Mouse (Mus musculus) embryonic facial prominence, embryonic 12.5 days (tissue): ENCODE data around the gene Fam25c. TPM values are rescaled to one million over a fixed set of nuclear protein-coding genes. Genes with fewer than 3 reads are reported as not detected.

Experiments
- ATAC-seq: fragments of 200-750 bp; cut with Nextera tagmentation; 2 replicates; pipeline ENCODE4 v1.8.0; 2017; ENCODE audit not compliant: insufficient number of reproducible peaks, insufficient read depth, low FRiP score, low TSS enrichment
- H3K27ac ChIP-seq: fragments of 300-500 bp; sonication (generic); 2 replicates; pipeline ENCODE4 v1.5.1; 2016; ENCODE audit warnings: mild to moderate bottlenecking
- H3K27me3 ChIP-seq: fragments of 300-500 bp; sonication (generic); 2 replicates; pipeline ENCODE4 v1.6.1; 2016; ENCODE audit warnings: mild to moderate bottlenecking, moderate library complexity
- H3K36me3 ChIP-seq: fragments of 300-500 bp; sonication (generic); 2 replicates; pipeline ENCODE4 v1.6.1; 2016; ENCODE audit warnings: mild to moderate bottlenecking
- H3K4me1 ChIP-seq: fragments of 300-500 bp; sonication (generic); 2 replicates; pipeline ENCODE4 v1.6.1; 2016
- H3K4me2 ChIP-seq: fragments of 300-500 bp; sonication (generic); replicated peaks from 2 replicates; pipeline ENCODE4 v1.6.1; 2016; ENCODE audit warnings: mild to moderate bottlenecking, moderate library complexity
- H3K4me3 ChIP-seq: fragments of 300-500 bp; sonication (generic); 2 replicates; pipeline ENCODE4 v1.5.1; 2016; ENCODE audit warnings: mild to moderate bottlenecking
- H3K9ac ChIP-seq: fragments of 300-500 bp; sonication (generic); 2 replicates; pipeline ENCODE4 v1.6.1; 2016; ENCODE audit warnings: mild to moderate bottlenecking, moderate library complexity
- H3K9me3 ChIP-seq: fragments of 300-500 bp; sonication (generic); 2 replicates; pipeline ENCODE4 v1.6.1; 2016; ENCODE audit warnings: mild to moderate bottlenecking, moderate library complexity
- WGBS: fragments of 180-500 bp; shearing (Covaris S2); methylation state at CpG from one replicate; pipeline ENCODE4 v1.1.7; 2016; 5-methylcytosine and 5-hydroxymethylcytosine counted together
- polyA plus RNA-seq: library from polyadenylated mRNA; unstranded; fragments of >200 nt; fragmentation: Nextera tagmentation; extraction: Ambion mirVana; gene quantifications from 2 replicates; pipeline ENCODE4 v1.2.1, GENCODE M21; 2016

The Fam25c gene
- polyA plus RNA-seq, 1 experiment from 2014 or later = not detected

GRCm38 (mm10) chr14:34309266-34309665 lies 46.0 kb downstream of the Fam25c start:
- no peak for ATAC-seq
- H3K4me2 ChIP-seq = no peak overlapping the region
- H3K9ac ChIP-seq = no peak overlapping the region
- no peak overlapping the region for H3K4me3 ChIP-seq
- H3K27me3 ChIP-seq = no peaks in the 10 kb centered on the region
- H3K9me3 ChIP-seq = no peaks in the 10 kb centered on the region
- H3K4me1 ChIP-seq = peaks cover 15% of the 10 kb centered on the region
- H3K36me3 ChIP-seq = no peaks in the 10 kb centered on the region
- H3K27ac ChIP-seq = no peak overlapping the region
- WGBS = 86% methylated on average over 4 of the region's 4 CpGs

- Histone ChIP-seq H3K9ac (no peak overlapping the region), H3K9me3 (no peaks in the 10 kb centered on the region), H3K27ac (no peak overlapping the region), H3K36me3 (no peaks in the 10 kb centered on the region), H3K4me1 (no peaks in the 10 kb centered on the region), H3K4me3 (no peak overlapping the region), H3K4me2 (no peak overlapping the region), H3K27me3 (no peaks in the 10 kb centered on the region)
- ATAC-seq = no peak
- 30% methylated on average over 5 of the region's 5 CpGs for WGBS
Observed at GRCm38 (mm10) chr14:34303265-34303680, 52.0 kb downstream of the Fam25c start.

- no peaks in the 10 kb centered on the region for H3K4me1 ChIP-seq
- H3K9ac ChIP-seq = no peak overlapping the region
- no peaks in the 10 kb centered on the region for H3K9me3 ChIP-seq
- H3K4me3 ChIP-seq = no peak overlapping the region
- no peaks in the 10 kb centered on the region for H3K27me3 ChIP-seq
- ATAC-seq = no peak
- 82% methylated on average over 5 of the region's 5 CpGs for WGBS
- H3K4me2 ChIP-seq = no peak overlapping the region
- H3K36me3 ChIP-seq = no peaks in the 10 kb centered on the region
- no peak overlapping the region for H3K27ac ChIP-seq
Observed at GRCm38 (mm10) chr14:34302681-34303242, 52.5 kb downstream of the Fam25c start.

Other genes starting within 250 kb of the Fam25c start
- gene Npy4r, start 202.9 kb downstream of the Fam25c start, polyA plus RNA-seq = 0.15 and 0.18 TPM in 2 replicates
- 1.9 and 2.1 TPM in 2 replicates for gene Gprin2, start 153.8 kb downstream of the Fam25c start, polyA plus RNA-seq
- gene Syt15, start 135.8 kb downstream of the Fam25c start, polyA plus RNA-seq = 0.18 and 0.23 TPM in 2 replicates
- gene Shld2, start 44.9 kb downstream of the Fam25c start, polyA plus RNA-seq = 17.0 and 17.9 TPM in 2 replicates
- 102 and 103 TPM in 2 replicates for gene Glud1, start 44.7 kb downstream of the Fam25c start, polyA plus RNA-seq
- 67.0 and 95.6 TPM in 2 replicates for gene Sncg, start 19.4 kb upstream of the Fam25c start, polyA plus RNA-seq
- 8.1 and 8.7 TPM in 2 replicates for gene Mmrn2, start 20.0 kb upstream of the Fam25c start, polyA plus RNA-seq
- gene Bmpr1a, start 147.9 kb upstream of the Fam25c start, polyA plus RNA-seq = 71.4 TPM in 2 replicates
- not detected in 2 replicates for gene 9230112D13Rik, start 167.4 kb upstream of the Fam25c start, polyA plus RNA-seq
- gene Ldb3, start 233.2 kb upstream of the Fam25c start, polyA plus RNA-seq = 1.1 and 1.6 TPM in 2 replicates
- 0.97 and 1.1 TPM in 2 replicates for gene Opn4, start 244.7 kb upstream of the Fam25c start, polyA plus RNA-seq